Mouse (Mus musculus): ENCODE data around the gene Rab17. TPM values are rescaled to one million over a fixed set of nuclear protein-coding genes. Genes with fewer than 3 reads are reported as not detected.

Gene Rab17
- polyA plus RNA-seq, 1 experiment = 34.4 TPM

- Histone ChIP-seq H3K27me3 (replicated peaks; ENCODE audit: control insufficient read depth, insufficient read depth, low read length) (no peaks in the 10 kb centered on the region), H3K27ac (ENCODE audit: insufficient read depth, low read depth, low read length) (no peak overlapping the region), H3K36me3 (ENCODE audit: control insufficient read depth, insufficient read depth, low read length) (no peaks in the 10 kb centered on the region), H3K4me3 (ENCODE audit: insufficient read depth, low read depth, low read length) (no peak overlapping the region), H3K4me1 (ENCODE audit: control insufficient read depth, insufficient read depth, low read length) (no peaks in the 10 kb centered on the region)
- DNase-seq = no peak
- 64% methylated on average over 11 of the region's 11 CpGs for WGBS
- no peak for TF ChIP-seq CTCF (conservative IDR thresholded peaks at IDR 0.05; ENCODE audit: insufficient read depth, insufficient read length, low read depth, low read length)
- no peak for TF ChIP-seq POLR2A (IDR thresholded peaks at IDR 0.05; ENCODE audit: low read depth, low read length)
These were observed 15.8 kb downstream of the Rab17 start for GRCm38 (mm10) chr1:90953688-90954087.

DNA sequence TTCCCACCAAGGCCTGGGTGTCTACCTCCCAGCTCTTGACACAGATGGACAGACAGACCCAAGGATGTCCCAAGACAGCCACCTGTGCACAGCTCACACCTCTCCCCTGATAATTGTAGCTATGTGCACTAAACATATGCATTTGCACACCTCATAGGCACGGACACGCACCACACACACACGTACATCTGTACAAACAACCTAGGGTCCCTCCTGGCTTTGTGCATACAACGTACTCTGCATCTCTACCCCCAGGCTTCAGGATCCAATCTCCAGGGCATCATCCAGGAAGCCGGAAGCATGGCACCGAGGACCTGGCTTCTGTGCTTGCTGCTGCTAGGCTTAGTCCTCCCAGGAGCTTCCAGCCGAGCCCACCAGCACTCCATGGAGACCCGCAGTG, 16.7 kb downstream of the Rab17 start, which contains the start of gene Prlh:
TSS of gene Prlh (plus strand) at position 301 of the 400 bp plus-strand sequence.
- TF ChIP-seq CTCF (conservative IDR thresholded peaks at IDR 0.05; ENCODE audit: insufficient read depth, insufficient read length, low read depth, low read length) = no peak
- TF ChIP-seq POLR2A (IDR thresholded peaks at IDR 0.05; ENCODE audit: low read depth, low read length) = no peak
- 87% methylated on average over 8 of the region's 8 CpGs for WGBS
- H3K27me3 ChIP-seq (replicated peaks; ENCODE audit: control insufficient read depth, insufficient read depth, low read length) = no peaks in the 10 kb centered on the region
- no peaks in the 10 kb centered on the region for H3K4me1 ChIP-seq (ENCODE audit: control insufficient read depth, insufficient read depth, low read length)
- H3K36me3 ChIP-seq (ENCODE audit: control insufficient read depth, insufficient read depth, low read length) = no peaks in the 10 kb centered on the region
- no peak for DNase-seq
- H3K27ac ChIP-seq (ENCODE audit: insufficient read depth, low read depth, low read length) = no peak within 1 kb of the TSS
- H3K4me3 ChIP-seq (ENCODE audit: insufficient read depth, low read depth, low read length) = no peak within 1 kb of the TSS

DNA sequence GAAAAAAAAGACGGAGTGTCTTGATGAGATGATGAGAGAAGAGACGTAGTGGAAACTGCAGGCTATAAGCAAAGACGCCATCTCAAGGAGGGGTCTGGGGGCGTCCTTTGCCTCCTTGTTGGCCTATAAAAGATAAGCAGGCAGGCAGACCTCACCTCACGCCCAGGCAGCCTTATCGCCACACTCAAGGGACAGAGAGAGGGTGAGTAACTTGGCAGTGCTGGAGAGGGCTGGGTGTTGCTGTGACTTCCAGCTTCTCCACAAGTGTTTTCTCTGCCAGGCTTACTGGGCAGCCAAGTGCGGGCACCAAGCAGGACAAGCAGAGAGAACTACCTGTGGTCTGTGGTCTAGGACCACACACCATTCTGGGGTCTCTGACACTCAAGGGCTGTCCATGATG, 17.8 kb downstream of the Rab17 start:
- WGBS = 87% methylated on average over 7 of the region's 7 CpGs
- Histone ChIP-seq H3K4me3 (ENCODE audit: insufficient read depth, low read depth, low read length) (no peak overlapping the region), H3K4me1 (ENCODE audit: control insufficient read depth, insufficient read depth, low read length) (no peaks in the 10 kb centered on the region), H3K36me3 (ENCODE audit: control insufficient read depth, insufficient read depth, low read length) (no peaks in the 10 kb centered on the region), H3K27me3 (replicated peaks; ENCODE audit: control insufficient read depth, insufficient read depth, low read length) (no peaks in the 10 kb centered on the region), H3K27ac (ENCODE audit: insufficient read depth, low read depth, low read length) (no peak overlapping the region)
- no peak for DNase-seq
- TF ChIP-seq POLR2A (IDR thresholded peaks at IDR 0.05; ENCODE audit: low read depth, low read length) (no peak), CTCF (conservative IDR thresholded peaks at IDR 0.05; ENCODE audit: insufficient read depth, insufficient read length, low read depth, low read length) (no peak)

GRCm38 (mm10) chr1:90949309-90949708, 20.2 kb downstream of the Rab17 start:
- TF ChIP-seq POLR2A (IDR thresholded peaks at IDR 0.05; ENCODE audit: low read depth, low read length) = no peak
- no peak for TF ChIP-seq CTCF (conservative IDR thresholded peaks at IDR 0.05; ENCODE audit: insufficient read depth, insufficient read length, low read depth, low read length)

GRCm38 (mm10) chr1:90947252-90947651, 22.2 kb downstream of the Rab17 start:
- no peak for DNase-seq
- no peaks in the 10 kb centered on the region for H3K36me3 ChIP-seq (ENCODE audit: control insufficient read depth, insufficient read depth, low read length)
- H3K4me3 ChIP-seq (ENCODE audit: insufficient read depth, low read depth, low read length) = no peak overlapping the region
- H3K27me3 ChIP-seq (replicated peaks; ENCODE audit: control insufficient read depth, insufficient read depth, low read length) = no peaks in the 10 kb centered on the region
- 61% methylated on average over 2 of the region's 2 CpGs for whole genome bisulfite sequencing
- no peak overlapping the region for H3K27ac ChIP-seq (ENCODE audit: insufficient read depth, low read depth, low read length)
- no peak for TF ChIP-seq POLR2A (IDR thresholded peaks at IDR 0.05; ENCODE audit: low read depth, low read length)
- TF ChIP-seq CTCF (conservative IDR thresholded peaks at IDR 0.05; ENCODE audit: insufficient read depth, insufficient read length, low read depth, low read length) = no peak
- H3K4me1 ChIP-seq (ENCODE audit: control insufficient read depth, insufficient read depth, low read length) = no peaks in the 10 kb centered on the region

More at GRCm38 (mm10) chr1:90949309-90949708, 20.2 kb downstream of the Rab17 start:
- no peak for DNase-seq
- WGBS = 64% methylated on average over 9 of the region's 9 CpGs
- no peaks in the 10 kb centered on the region for H3K4me1 ChIP-seq (ENCODE audit: control insufficient read depth, insufficient read depth, low read length)
- no peak overlapping the region for H3K27ac ChIP-seq (ENCODE audit: insufficient read depth, low read depth, low read length)
- no peaks in the 10 kb centered on the region for H3K36me3 ChIP-seq (ENCODE audit: control insufficient read depth, insufficient read depth, low read length)
- no peaks in the 10 kb centered on the region for H3K27me3 ChIP-seq (replicated peaks; ENCODE audit: control insufficient read depth, insufficient read depth, low read length)
- H3K4me3 ChIP-seq (ENCODE audit: insufficient read depth, low read depth, low read length) = no peak overlapping the region

GRCm38 (mm10) chr1:90945171-90945570, 24.3 kb downstream of the Rab17 start:
- Histone ChIP-seq H3K4me3 (ENCODE audit: insufficient read depth, low read depth, low read length) (no peak overlapping the region), H3K27me3 (replicated peaks; ENCODE audit: control insufficient read depth, insufficient read depth, low read length) (no peaks in the 10 kb centered on the region), H3K36me3 (ENCODE audit: control insufficient read depth, insufficient read depth, low read length) (no peaks in the 10 kb centered on the region), H3K4me1 (ENCODE audit: control insufficient read depth, insufficient read depth, low read length) (no peaks in the 10 kb centered on the region), H3K27ac (ENCODE audit: insufficient read depth, low read depth, low read length) (no peak overlapping the region)
- no peak for TF ChIP-seq CTCF (conservative IDR thresholded peaks at IDR 0.05; ENCODE audit: insufficient read depth, insufficient read length, low read depth, low read length)
- no peak for TF ChIP-seq POLR2A (IDR thresholded peaks at IDR 0.05; ENCODE audit: low read depth, low read length)
- 76% methylated on average over 10 of the region's 10 CpGs for WGBS
- no peak for DNase-seq

- Histone ChIP-seq H3K27ac (ENCODE audit: insufficient read depth, low read depth, low read length) (no peak overlapping the region), H3K36me3 (ENCODE audit: control insufficient read depth, insufficient read depth, low read length) (no peaks in the 10 kb centered on the region), H3K27me3 (replicated peaks; ENCODE audit: control insufficient read depth, insufficient read depth, low read length) (no peaks in the 10 kb centered on the region), H3K4me1 (ENCODE audit: control insufficient read depth, insufficient read depth, low read length) (no peaks in the 10 kb centered on the region), H3K4me3 (ENCODE audit: insufficient read depth, low read depth, low read length) (no peak overlapping the region)
- no peak for DNase-seq
- no peak for TF ChIP-seq CTCF (conservative IDR thresholded peaks at IDR 0.05; ENCODE audit: insufficient read depth, insufficient read length, low read depth, low read length)
- TF ChIP-seq POLR2A (IDR thresholded peaks at IDR 0.05; ENCODE audit: low read depth, low read length) = no peak
- WGBS = 84% methylated on average over 4 of the region's 4 CpGs
These were observed 29.5 kb downstream of the Rab17 start for GRCm38 (mm10) chr1:90939980-90940379.
